Mouse (Mus musculus) brain, embryonic 14.5 days (tissue): ENCODE measurements around the gene Adora1. TPM values are rescaled to one million over a fixed set of nuclear protein-coding genes. Genes with fewer than 3 reads are reported as not detected.
A peak's percentile ranks its signal among the peaks of the same experiment; 100 is the strongest.

Experiments used
- DNase-seq: peaks from one replicate; pipeline ENCODE4 v3.0.0-alpha.2; 2011; ENCODE audit warnings: low read depth
- CTCF ChIP-seq: fragments of 200-500 bp; IDR thresholded peaks from 2 replicates; pipeline ENCODE4 v1.5.1; 2012; ENCODE audit warnings: inconsistent platforms, mild to moderate bottlenecking, moderate library complexity, borderline replicate concordance; ENCODE audit not compliant: insufficient read depth, insufficient read length; ENCODE audit errors: extremely low read depth
- POLR2A ChIP-seq: fragments of 200-500 bp; IDR thresholded peaks from 2 replicates; pipeline ENCODE4 v1.6.1; 2012; ENCODE audit warnings: mild to moderate bottlenecking, inconsistent platforms, borderline replicate concordance; ENCODE audit not compliant: poor library complexity, insufficient read depth, insufficient read length, severe bottlenecking; ENCODE audit errors: extremely low read depth
- polyA plus RNA-seq: library from polyadenylated mRNA; depleted of rRNA; stranded (reverse); fragments of >200 nt; gene quantifications from 2 replicates; pipeline ENCODE4 v1.2.3, GENCODE M21; 2012

Gene Adora1
- polyA plus RNA-seq, 1 experiment: 15.2 TPM

GRCm38 (mm10) chr1:134264341-134264740 is 29.1 kb upstream of the Adora1 start:
- no peak for DNase-seq
- TF ChIP-seq CTCF: no peak
- no peak for TF ChIP-seq POLR2A

- DNase-seq: peak; percentile 52
These were observed 14.4 kb upstream of the Adora1 start for GRCm38 (mm10) chr1:134249681-134250080.

- peak; percentile 38 for DNase-seq
- no peak for TF ChIP-seq POLR2A
These were observed 11.4 kb upstream of the Adora1 start for GRCm38 (mm10) chr1:134246590-134246989.

GRCm38 (mm10) chr1:134245004-134245717 is 9.9 kb upstream of the Adora1 start:
- no peak for DNase-seq
- TF ChIP-seq CTCF (no peak), POLR2A (no peak)

GRCm38 (mm10) chr1:134243948-134244914 is 9.0 kb upstream of the Adora1 start:
- TF ChIP-seq CTCF: peak; percentile 97
- no peak for TF ChIP-seq POLR2A
- DNase-seq: peak; percentile 89

GRCm38 (mm10) chr1:134243505-134243904 is 8.3 kb upstream of the Adora1 start:
- TF ChIP-seq CTCF (no peak), POLR2A (no peak)
- no peak for DNase-seq

GRCm38 (mm10) chr1:134242286-134242685 is 7.1 kb upstream of the Adora1 start:
- no peak for TF ChIP-seq POLR2A
- no peak for TF ChIP-seq CTCF

GRCm38 (mm10) chr1:134241298-134241697 is 6.1 kb upstream of the Adora1 start:
- no peak for DNase-seq
- TF ChIP-seq POLR2A (no peak), CTCF (no peak)

More at GRCm38 (mm10) chr1:134242286-134242685, 7.1 kb upstream of the Adora1 start:
- no peak for DNase-seq

- TF ChIP-seq POLR2A: no peak
- TF ChIP-seq CTCF: no peak
- DNase-seq: no peak
These were observed 5.5 kb upstream of the Adora1 start for GRCm38 (mm10) chr1:134240701-134241100.

- no peak for TF ChIP-seq CTCF
- no peak for TF ChIP-seq POLR2A
- DNase-seq: no peak
These were observed 2.2 kb upstream of the Adora1 start for GRCm38 (mm10) chr1:134237438-134237837.

- no peak for DNase-seq
- no peak for TF ChIP-seq CTCF
- no peak for TF ChIP-seq POLR2A
These were observed 911 bp upstream of the Adora1 start for GRCm38 (mm10) chr1:134236142-134236541.

GRCm38 (mm10) chr1:134234455-134235390 is 508 bp downstream of the Adora1 start:
- peak; percentile 58 for DNase-seq
- TF ChIP-seq CTCF (no peak), POLR2A (no peak)
